Mouse (Mus musculus) heart, embryonic 11.5 days (tissue): ENCODE results near the gene Atp13a2. TPM values are rescaled to one million over a fixed set of nuclear protein-coding genes. Genes with fewer than 3 reads are reported as not detected.

ENCODE experiments used
- ATAC-seq: fragments of 200-750 bp; cut with Nextera tagmentation; replicated peaks from 2 replicates; pipeline ENCODE4 v1.8.0; 2017; ENCODE audit warnings: moderate library complexity; ENCODE audit not compliant: insufficient number of reproducible peaks, low FRiP score, low TSS enrichment
- H3K27ac ChIP-seq: fragments of 300-500 bp; sonication (generic); 2 replicates; pipeline ENCODE4 v1.5.1; 2014; ENCODE audit warnings: mild to moderate bottlenecking, low read depth, low read length
- H3K27me3 ChIP-seq: fragments of 300-500 bp; sonication (generic); 2 replicates; pipeline ENCODE4 v1.6.1; 2014; ENCODE audit warnings: mild to moderate bottlenecking, low read length, mixed read lengths; ENCODE audit not compliant: control insufficient read depth, insufficient read depth
- H3K36me3 ChIP-seq: fragments of 300-500 bp; sonication (generic); 2 replicates; pipeline ENCODE4 v1.6.1; 2014; ENCODE audit warnings: mild to moderate bottlenecking, low read length, moderate library complexity, mixed read lengths; ENCODE audit not compliant: control insufficient read depth, insufficient read depth
- H3K4me1 ChIP-seq: fragments of 300-500 bp; sonication (generic); 2 replicates; pipeline ENCODE4 v1.6.1; 2014; ENCODE audit warnings: low read length; ENCODE audit not compliant: control insufficient read depth, insufficient read depth
- H3K4me2 ChIP-seq: fragments of 300-500 bp; sonication (generic); 2 replicates; pipeline ENCODE4 v1.6.1; 2014; ENCODE audit warnings: mild to moderate bottlenecking, moderate library complexity
- H3K4me3 ChIP-seq: fragments of 300-500 bp; sonication (generic); 2 replicates; pipeline ENCODE4 v1.5.1; 2014; ENCODE audit warnings: low read depth, low read length
- H3K9ac ChIP-seq: fragments of 300-500 bp; sonication (generic); 2 replicates; pipeline ENCODE4 v1.6.1; 2014; ENCODE audit warnings: mild to moderate bottlenecking, low read depth, low read length, moderate library complexity
- H3K9me3 ChIP-seq: fragments of 300-500 bp; sonication (generic); replicated peaks from 2 replicates; pipeline ENCODE4 v1.6.1; 2016; ENCODE audit warnings: low read length; ENCODE audit not compliant: control insufficient read depth
- WGBS: fragments of 180-500 bp; shearing (Covaris S2); extraction: QIAGEN DNeasy Blood & Tissue Kit; methylation state at CpG from one replicate; pipeline ENCODE4 v1.1.7; 2014; ENCODE audit not compliant: insufficient replicate concordance; 5-methylcytosine and 5-hydroxymethylcytosine counted together
- polyA plus RNA-seq: library from polyadenylated mRNA; unstranded; fragments of >200 nt; fragmentation: Nextera tagmentation; extraction: Ambion mirVana; gene quantifications from 2 replicates; pipeline ENCODE4 v1.2.1, GENCODE M21; 2014

The Atp13a2 gene
- polyA plus RNA-seq, 1 experiment from 2014 or later, result 18.2 TPM

- Histone ChIP-seq H3K4me2 (no peak overlapping the region), H3K4me1 (no peaks in the 10 kb centered on the region), H3K36me3 (peaks cover 34% of the 10 kb centered on the region), H3K9ac (no peak overlapping the region), H3K27me3 (no peaks in the 10 kb centered on the region), H3K4me3 (no peak overlapping the region), H3K27ac (no peak overlapping the region), H3K9me3 (no peaks in the 10 kb centered on the region)
- ATAC-seq, result no peak
- 86% methylated on average over 8 of the region's 8 CpGs for WGBS
Observed at GRCm38 (mm10) chr4:140995811-140996210, 9.1 kb downstream of the Atp13a2 start.

- no peak overlapping the region for H3K27ac ChIP-seq
- H3K4me1 ChIP-seq, result no peaks in the 10 kb centered on the region
- H3K4me3 ChIP-seq, result no peak overlapping the region
- 89% methylated on average over 9 of the region's 9 CpGs for WGBS
- no peak overlapping the region for H3K4me2 ChIP-seq
- ATAC-seq, result no peak
- no peak overlapping the region for H3K9ac ChIP-seq
- H3K27me3 ChIP-seq, result no peaks in the 10 kb centered on the region
- H3K9me3 ChIP-seq, result no peaks in the 10 kb centered on the region
- H3K36me3 ChIP-seq, result peaks cover 35% of the 10 kb centered on the region
Observed at GRCm38 (mm10) chr4:140996812-140997211, 10.1 kb downstream of the Atp13a2 start.

GRCm38 (mm10) chr4:141005983-141006382, 19.3 kb downstream of the Atp13a2 start:
- Histone ChIP-seq H3K27ac (no peak overlapping the region), H3K9ac (no peak overlapping the region), H3K4me1 (no peaks in the 10 kb centered on the region; the same call in 1 of the 2 replicates), H3K9me3 (no peaks in the 10 kb centered on the region), H3K4me2 (no peak overlapping the region), H3K4me3 (no peak overlapping the region), H3K27me3 (no peaks in the 10 kb centered on the region), H3K36me3 (peaks cover 24% of the 10 kb centered on the region)
- ATAC-seq, result no peak
- 79% methylated on average over 13 of the region's 13 CpGs for WGBS

- Histone ChIP-seq H3K9ac (no peak overlapping the region), H3K27ac (no peak overlapping the region), H3K4me2 (no peak overlapping the region), H3K9me3 (no peaks in the 10 kb centered on the region), H3K36me3 (peaks cover 23% of the 10 kb centered on the region), H3K4me3 (no peak overlapping the region), H3K27me3 (no peaks in the 10 kb centered on the region), H3K4me1 (peaks cover 11% of the 10 kb centered on the region)
- no peak for ATAC-seq
- 83% methylated on average over 8 of the region's 8 CpGs for WGBS
Observed at GRCm38 (mm10) chr4:141008028-141008427, 21.4 kb downstream of the Atp13a2 start.

- WGBS, result 18% methylated on average over 7 of the region's 7 CpGs
- peaks cover 23% of the 10 kb centered on the region for H3K36me3 ChIP-seq
- no peak for ATAC-seq
Observed at GRCm38 (mm10) chr4:141010118-141010517, 23.4 kb downstream of the Atp13a2 start, which contains the start of gene Mfap2. TSS of gene Mfap2 (plus strand) at chr4:141010418.

GRCm38 (mm10) chr4:141010526-141010925, 23.9 kb downstream of the Atp13a2 start:
- no peaks in the 10 kb centered on the region for H3K9me3 ChIP-seq
- peak overlapping the region; percentile 81 for H3K9ac ChIP-seq
- peak; percentile 70 for ATAC-seq
- peak overlapping the region; percentile 80 for H3K4me2 ChIP-seq
- peaks cover 23% of the 10 kb centered on the region for H3K36me3 ChIP-seq
- H3K4me3 ChIP-seq, result peak overlapping the region; percentile 65
- under 1% methylated on average over 26 of the region's 26 CpGs for WGBS
- no peaks in the 10 kb centered on the region for H3K27me3 ChIP-seq
- peak overlapping the region; percentile 63 for H3K27ac ChIP-seq
- peaks cover 11% of the 10 kb centered on the region for H3K4me1 ChIP-seq

More at GRCm38 (mm10) chr4:141010118-141010517, 23.4 kb downstream of the Atp13a2 start, which contains the start of gene Mfap2:
- Histone ChIP-seq H3K4me2 (peak within 1 kb of the TSS; percentile 80), H3K4me3 (peak within 1 kb of the TSS; percentile 65), H3K27ac (peak within 1 kb of the TSS; percentile 63), H3K9ac (peak within 1 kb of the TSS; percentile 81), H3K27me3 (no peaks in the 10 kb centered on the region), H3K4me1 (peaks cover 11% of the 10 kb centered on the region), H3K9me3 (no peaks in the 10 kb centered on the region)

- H3K9me3 ChIP-seq, result no peaks in the 10 kb centered on the region
- no peaks in the 10 kb centered on the region for H3K27me3 ChIP-seq
- H3K4me2 ChIP-seq, result peak overlapping the region; percentile 80
- peak overlapping the region; percentile 65 for H3K4me3 ChIP-seq
- WGBS, result 1% methylated on average over 17 of the region's 17 CpGs
- H3K4me1 ChIP-seq, result peaks cover 11% of the 10 kb centered on the region
- peaks cover 25% of the 10 kb centered on the region for H3K36me3 ChIP-seq
- ATAC-seq, result peak; percentile 19; the same call in 1 of the 2 replicates
- H3K27ac ChIP-seq, result peak overlapping the region; percentile 63
- H3K9ac ChIP-seq, result peak overlapping the region; percentile 81
Observed at GRCm38 (mm10) chr4:141010941-141011429, 24.3 kb downstream of the Atp13a2 start.

- no peak overlapping the region for H3K27ac ChIP-seq
- H3K4me3 ChIP-seq, result peak overlapping the region; percentile 65
- ATAC-seq, result no peak
- 54% methylated on average over 14 of the region's 14 CpGs for WGBS
- no peaks in the 10 kb centered on the region for H3K27me3 ChIP-seq
- peaks cover 20% of the 10 kb centered on the region for H3K36me3 ChIP-seq
- peak overlapping the region; percentile 80 for H3K4me2 ChIP-seq
- peak overlapping the region; percentile 81 for H3K9ac ChIP-seq
- no peaks in the 10 kb centered on the region for H3K9me3 ChIP-seq
- peaks cover 15% of the 10 kb centered on the region for H3K4me1 ChIP-seq
Observed at GRCm38 (mm10) chr4:141011556-141012328, 25.1 kb downstream of the Atp13a2 start.
